Mouse (Mus musculus) intestine, embryonic 16.5 days (tissue): ENCODE measurements around the gene Vcp. TPM values are rescaled to one million over a fixed set of nuclear protein-coding genes. Genes with fewer than 3 reads are reported as not detected.

Experiments used
- ATAC-seq: fragments of 200-750 bp; cut with Nextera tagmentation; 2 replicates; pipeline ENCODE4 v1.8.0; 2017; ENCODE audit warnings: moderate TSS enrichment, moderate library complexity
- H3K27ac ChIP-seq: fragments of 300-500 bp; sonication (generic); 2 replicates; pipeline ENCODE4 v1.5.1; 2014; ENCODE audit warnings: mild to moderate bottlenecking, low read length
- H3K27me3 ChIP-seq: fragments of 300-500 bp; sonication (generic); replicated peaks from 2 replicates; pipeline ENCODE4 v1.6.1; 2014; ENCODE audit warnings: low read length, control low read depth, mixed read lengths; ENCODE audit not compliant: control insufficient read depth, insufficient read depth
- H3K36me3 ChIP-seq: fragments of 300-500 bp; sonication (generic); 2 replicates; pipeline ENCODE4 v1.6.1; 2014; ENCODE audit warnings: low read length, control low read depth; ENCODE audit not compliant: control insufficient read depth, insufficient read depth
- H3K4me1 ChIP-seq: fragments of 300-500 bp; sonication (generic); 2 replicates; pipeline ENCODE4 v1.6.1; 2014; ENCODE audit warnings: low read length, control low read depth, mixed read lengths; ENCODE audit not compliant: control insufficient read depth, insufficient read depth
- H3K4me2 ChIP-seq: fragments of 300-500 bp; sonication (generic); 2 replicates; pipeline ENCODE4 v1.6.1; 2014; ENCODE audit warnings: low read depth, low read length, control low read depth
- H3K4me3 ChIP-seq: fragments of 300-500 bp; sonication (generic); 2 replicates; pipeline ENCODE4 v1.5.1; 2014; ENCODE audit warnings: mild to moderate bottlenecking, low read length
- H3K9ac ChIP-seq: fragments of 300-500 bp; sonication (generic); 2 replicates; pipeline ENCODE4 v1.6.1; 2014; ENCODE audit warnings: low read depth, low read length
- H3K9me3 ChIP-seq: fragments of 300-500 bp; sonication (generic); 2 replicates; pipeline ENCODE4 v1.6.1; 2016; ENCODE audit warnings: low read length, control low read depth; ENCODE audit not compliant: control insufficient read depth
- WGBS: fragments of 180-500 bp; shearing (Covaris S2); extraction: QIAGEN DNeasy Blood & Tissue Kit; methylation state at CpG from one replicate; pipeline ENCODE4 v1.1.7; 2014; 5-methylcytosine and 5-hydroxymethylcytosine counted together
- polyA plus RNA-seq: library from polyadenylated mRNA; unstranded; fragments of >200 nt; fragmentation: Nextera tagmentation; extraction: Ambion mirVana; gene quantifications from 2 replicates; pipeline ENCODE4 v1.2.1, GENCODE M21; 2015

The Vcp gene
- polyA plus RNA-seq, 1 experiment from 2014 or later: 464 TPM

DNA sequence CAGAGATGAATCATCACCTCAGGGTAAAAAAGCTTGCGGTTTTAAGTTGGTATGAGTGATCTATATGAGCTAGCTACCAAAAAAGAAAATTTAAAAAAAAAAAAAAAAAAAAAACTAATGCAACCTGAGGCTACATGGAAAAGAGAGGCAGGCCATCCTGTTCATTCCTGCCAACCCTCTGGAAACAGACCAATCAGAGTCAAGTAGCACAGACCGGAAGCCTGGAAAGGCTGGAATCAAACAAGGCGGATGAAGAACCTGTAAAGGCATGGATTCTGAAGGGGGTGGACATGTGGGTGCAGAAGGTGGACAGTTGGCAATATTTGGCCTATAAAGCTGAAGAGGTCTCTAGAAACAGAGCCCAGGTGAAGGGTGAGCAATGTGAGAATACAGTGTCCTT, 54.9 kb downstream of the Vcp start:
- ATAC-seq: no peak
- Histone ChIP-seq H3K9ac (no peak overlapping the region), H3K9me3 (no peaks in the 10 kb centered on the region), H3K4me3 (no peak overlapping the region), H3K27me3 (peaks cover 6% of the 10 kb centered on the region; the same call in 1 of the 2 replicates), H3K4me2 (no peak overlapping the region), H3K4me1 (peaks cover 7% of the 10 kb centered on the region; the same call in 1 of the 2 replicates), H3K36me3 (no peaks in the 10 kb centered on the region), H3K27ac (no peak overlapping the region)
- WGBS: 89% methylated on average over 3 of the region's 3 CpGs

DNA sequence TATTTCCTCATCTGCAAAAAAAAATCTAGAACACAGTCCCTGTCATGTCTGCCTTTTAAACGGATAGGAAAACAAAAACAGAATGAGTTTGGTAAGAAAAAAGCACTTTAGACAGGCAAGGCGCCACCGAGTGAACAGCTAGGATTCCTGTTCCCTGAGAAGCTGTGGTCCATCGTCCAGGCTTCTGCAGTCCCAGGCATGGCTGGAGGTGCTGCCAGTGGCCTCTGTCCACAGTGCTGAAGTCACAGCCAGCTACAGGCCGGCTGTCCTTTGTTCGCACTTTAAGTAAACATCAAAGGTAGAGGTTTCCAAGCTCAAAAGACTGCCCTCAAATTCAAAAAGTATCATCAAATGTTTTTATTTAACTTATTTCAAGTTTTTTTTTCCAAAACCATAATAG, 55.3 kb downstream of the Vcp start:
- Histone ChIP-seq H3K9ac (no peak overlapping the region), H3K27me3 (peaks cover 6% of the 10 kb centered on the region; the same call in 1 of the 2 replicates), H3K27ac (no peak overlapping the region), H3K4me1 (peaks cover 4% of the 10 kb centered on the region; the same call in 1 of the 2 replicates), H3K9me3 (no peaks in the 10 kb centered on the region), H3K36me3 (no peaks in the 10 kb centered on the region), H3K4me2 (no peak overlapping the region), H3K4me3 (no peak overlapping the region)
- no peak for ATAC-seq
- WGBS: 4% methylated on average over 6 of the region's 6 CpGs

DNA sequence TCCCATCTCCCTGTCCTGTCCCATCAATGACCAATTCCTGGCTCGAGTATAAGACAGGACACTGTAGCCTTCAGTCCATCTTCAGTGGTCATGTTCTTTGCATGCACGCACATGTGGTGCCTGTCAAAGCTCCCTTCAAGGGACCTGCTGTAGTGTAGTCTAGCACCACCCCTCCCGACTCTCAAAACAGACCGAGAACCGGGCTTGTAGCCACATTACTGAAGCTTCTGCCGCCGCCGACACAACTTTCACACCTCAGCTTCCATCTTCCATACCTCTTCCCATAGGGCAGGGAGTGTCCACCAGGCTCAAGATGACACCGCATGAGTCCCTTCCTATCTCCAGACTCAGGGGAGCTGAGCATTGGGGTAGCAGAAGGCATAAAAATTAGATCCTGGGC, 56.1 kb downstream of the Vcp start:
- Histone ChIP-seq H3K4me2 (no peak overlapping the region), H3K27me3 (peaks cover 6% of the 10 kb centered on the region; the same call in 1 of the 2 replicates), H3K9ac (no peak overlapping the region), H3K4me1 (peaks cover 3% of the 10 kb centered on the region; the same call in 1 of the 2 replicates), H3K36me3 (no peaks in the 10 kb centered on the region), H3K9me3 (no peaks in the 10 kb centered on the region), H3K4me3 (no peak overlapping the region), H3K27ac (no peak overlapping the region)
- WGBS: 81% methylated on average over 9 of the region's 9 CpGs
- ATAC-seq: no peak

DNA sequence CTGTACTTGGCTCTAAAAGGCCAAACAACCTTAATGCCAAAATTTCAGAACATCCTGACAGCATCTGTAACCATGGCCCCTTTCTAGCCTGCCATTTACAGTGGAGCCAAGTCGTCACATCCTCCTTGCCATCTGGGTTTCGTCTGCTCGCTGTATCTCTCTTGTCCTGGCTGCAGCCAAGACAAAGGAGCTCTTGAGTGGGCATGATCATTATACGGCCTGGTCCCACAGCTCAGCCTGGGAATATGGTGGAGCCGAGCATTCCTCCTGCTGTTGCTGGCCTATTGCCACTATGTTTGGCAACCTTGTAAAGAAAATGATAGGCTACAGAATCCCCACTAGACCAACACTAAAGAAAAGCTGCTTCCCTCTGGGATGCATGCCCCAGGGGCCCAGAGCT, 57.0 kb downstream of the Vcp start:
- no peak overlapping the region for H3K27ac ChIP-seq
- no peaks in the 10 kb centered on the region for H3K9me3 ChIP-seq
- H3K36me3 ChIP-seq: no peaks in the 10 kb centered on the region
- no peak overlapping the region for H3K4me2 ChIP-seq
- H3K27me3 ChIP-seq: peaks cover 6% of the 10 kb centered on the region
- no peak for ATAC-seq
- H3K9ac ChIP-seq: no peak overlapping the region
- H3K4me3 ChIP-seq: no peak overlapping the region
- 65% methylated on average over 5 of the region's 5 CpGs for WGBS
- no peaks in the 10 kb centered on the region for H3K4me1 ChIP-seq

DNA sequence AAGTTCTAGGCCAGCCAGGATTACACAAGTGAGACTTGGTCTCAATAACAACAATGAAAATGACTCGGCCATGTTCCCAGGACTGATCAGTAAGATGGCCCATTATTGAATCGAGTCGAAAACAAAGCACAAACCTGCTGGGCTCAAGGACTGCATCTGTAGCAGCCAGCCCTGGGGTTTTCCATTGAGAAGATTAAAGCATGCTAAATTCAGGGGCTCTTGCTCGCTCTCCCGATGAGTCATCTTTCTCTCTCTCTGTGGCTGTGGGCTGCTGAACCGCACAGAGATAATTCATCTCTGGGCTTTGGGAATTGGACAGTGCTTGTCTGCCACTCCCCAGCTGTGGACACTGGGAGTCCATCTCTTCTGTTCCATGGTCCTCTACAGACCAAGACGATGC, 58.9 kb downstream of the Vcp start:
- no peaks in the 10 kb centered on the region for H3K9me3 ChIP-seq
- no peak overlapping the region for H3K27ac ChIP-seq
- H3K4me1 ChIP-seq: no peaks in the 10 kb centered on the region
- 83% methylated on average over 7 of the region's 7 CpGs for WGBS
- ATAC-seq: no peak
- no peak overlapping the region for H3K9ac ChIP-seq
- H3K4me3 ChIP-seq: no peak overlapping the region
- no peaks in the 10 kb centered on the region for H3K36me3 ChIP-seq
- peaks cover 4% of the 10 kb centered on the region for H3K27me3 ChIP-seq
- H3K4me2 ChIP-seq: no peak overlapping the region

DNA sequence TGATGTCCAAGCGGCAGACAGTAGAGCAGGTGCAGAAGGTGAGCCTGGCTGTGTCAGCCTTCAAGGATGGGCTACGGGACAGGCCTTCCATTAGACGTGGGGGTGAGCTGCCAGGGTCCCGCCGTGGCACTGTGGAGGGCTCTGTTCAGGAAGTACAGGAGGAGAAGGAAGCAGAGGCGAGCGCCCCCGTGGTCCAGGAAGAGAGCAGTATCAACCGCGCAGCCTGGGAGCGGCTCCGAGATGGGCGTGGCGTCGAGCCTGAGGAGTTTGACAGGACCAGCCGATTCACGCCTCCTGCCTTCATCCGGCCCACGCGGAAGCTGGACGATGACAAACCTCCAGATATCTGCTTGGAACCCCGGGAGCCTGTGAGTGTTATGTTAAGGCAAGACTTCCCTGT, 66.7 kb downstream of the Vcp start:
- peak overlapping the region; percentile 29 for H3K4me3 ChIP-seq

DNA sequence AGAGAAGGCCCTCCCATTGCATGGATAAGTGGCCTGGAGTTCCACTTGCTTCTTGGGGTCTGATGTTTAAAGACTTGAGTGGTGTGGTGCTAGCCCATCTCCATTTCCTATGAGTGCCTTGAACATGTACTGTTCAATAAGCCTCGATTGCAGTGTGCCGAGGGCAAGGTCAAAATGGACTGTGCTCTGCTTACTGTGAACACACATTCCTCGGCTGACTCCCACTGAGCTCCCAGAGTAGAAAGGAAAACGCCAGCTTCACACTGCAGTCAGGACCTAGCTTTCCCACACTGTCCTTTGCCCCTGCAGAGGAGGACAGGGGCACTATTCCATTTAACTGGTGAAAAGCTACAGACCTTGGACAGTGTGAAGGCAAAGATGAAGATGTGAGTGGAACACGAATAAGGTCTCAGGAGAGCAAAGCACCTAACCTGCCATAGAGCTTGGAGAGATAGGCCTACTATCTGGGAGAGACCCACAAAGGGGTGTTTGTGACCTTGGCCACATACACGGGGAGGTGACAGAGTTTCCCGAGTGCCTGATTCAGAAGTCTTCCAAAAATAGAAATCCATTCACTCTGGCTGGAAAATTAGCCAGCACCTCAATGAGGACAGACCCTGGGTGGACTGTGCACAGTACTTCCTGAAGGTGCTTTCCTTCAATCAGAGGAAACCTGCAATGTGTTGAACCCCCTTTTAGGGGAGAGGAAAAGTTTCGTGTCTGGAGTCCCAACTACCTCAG, 67.9 kb downstream of the Vcp start:
- no peaks in the 10 kb centered on the region; the same call in 1 of the 2 replicates for H3K4me1 ChIP-seq

More for the DNA sequence above, 66.7 kb downstream of the Vcp start:
- Histone ChIP-seq H3K36me3 (no peaks in the 10 kb centered on the region), H3K9me3 (no peaks in the 10 kb centered on the region), H3K27me3 (peaks cover 11% of the 10 kb centered on the region), H3K4me2 (peak overlapping the region; percentile 56), H3K4me1 (no peaks in the 10 kb centered on the region; the same call in 1 of the 2 replicates), H3K27ac (no peak overlapping the region), H3K9ac (peak overlapping the region; percentile 49; the same call in 1 of the 2 replicates)
- ATAC-seq: peak; percentile 85
- WGBS: 7% methylated on average over 22 of the region's 22 CpGs

More for the DNA sequence above, 67.9 kb downstream of the Vcp start:
- H3K9ac ChIP-seq: no peak overlapping the region
- no peak for ATAC-seq
- H3K4me2 ChIP-seq: no peak overlapping the region
- H3K4me3 ChIP-seq: no peak overlapping the region
- H3K27me3 ChIP-seq: peaks cover 6% of the 10 kb centered on the region; the same call in 1 of the 2 replicates
- no peak overlapping the region for H3K27ac ChIP-seq
- no peaks in the 10 kb centered on the region for H3K9me3 ChIP-seq
- H3K36me3 ChIP-seq: no peaks in the 10 kb centered on the region
- 66% methylated on average over 8 of the region's 8 CpGs for WGBS

Other genes with a start within 250 kb of the Vcp start
- gene Ccl19, start 243.9 kb downstream of the Vcp start, polyA plus RNA-seq: 0.50 and 0.53 TPM in 2 replicates
- gene Ccl21a, start 226.5 kb downstream of the Vcp start, polyA plus RNA-seq: 63.2 and 68.2 TPM in 2 replicates
- not detected in 2 replicates for gene Fam205a1, start 146.6 kb downstream of the Vcp start, polyA plus RNA-seq
- 0.06 and 0.13 TPM in 2 replicates for gene Gm12394, start 143.7 kb downstream of the Vcp start, polyA plus RNA-seq
- 0.18 and 0.37 TPM in 2 replicates for gene Fam205c, start 126.3 kb downstream of the Vcp start, polyA plus RNA-seq
- gene Phf24, start 83.8 kb downstream of the Vcp start, polyA plus RNA-seq: 0.73 and 0.83 TPM in 2 replicates
- gene Dnajb5, start 50.7 kb downstream of the Vcp start, polyA plus RNA-seq: 7.2 and 8.4 TPM in 2 replicates
- gene 1700022I11Rik, start 30.9 kb downstream of the Vcp start, polyA plus RNA-seq: 0.22 TPM in 1 of 2 replicates, not detected in the other
- 16.1 and 16.2 TPM in 2 replicates for gene Fancg, start 10.0 kb upstream of the Vcp start, polyA plus RNA-seq
- 29.6 and 30.3 TPM in 2 replicates for gene Pigo, start 25.3 kb upstream of the Vcp start, polyA plus RNA-seq
- 306 and 324 TPM in 2 replicates for gene Stoml2, start 31.2 kb upstream of the Vcp start, polyA plus RNA-seq
- gene Fam214b, start 45.7 kb upstream of the Vcp start, polyA plus RNA-seq: 6.7 and 8.6 TPM in 2 replicates
- 3.9 TPM in 2 replicates for gene Unc13b, start 58.4 kb upstream of the Vcp start, polyA plus RNA-seq